Mouse (Mus musculus) pancreas, adult 10 weeks (tissue): ENCODE measurements around the gene Pabpc6. TPM values are rescaled to one million over a fixed set of nuclear protein-coding genes. Genes with fewer than 3 reads are reported as not detected.

Source experiments
- polyA plus RNA-seq: library from polyadenylated mRNA; stranded (reverse); fragments of 350-450 nt; fragmentation: Illumina TruSeq; extraction: RNeasy Lipid Tissue Mini Kit (QIAGEN cat#74804); gene quantifications from one replicate; pipeline ENCODE4 v1.2.3, GENCODE M21; 2015; ENCODE audit warnings: low read depth, low replicate concordance; ENCODE audit not compliant: insufficient read depth

Pabpc6 gene
- polyA plus RNA-seq, result not detected

DNA sequence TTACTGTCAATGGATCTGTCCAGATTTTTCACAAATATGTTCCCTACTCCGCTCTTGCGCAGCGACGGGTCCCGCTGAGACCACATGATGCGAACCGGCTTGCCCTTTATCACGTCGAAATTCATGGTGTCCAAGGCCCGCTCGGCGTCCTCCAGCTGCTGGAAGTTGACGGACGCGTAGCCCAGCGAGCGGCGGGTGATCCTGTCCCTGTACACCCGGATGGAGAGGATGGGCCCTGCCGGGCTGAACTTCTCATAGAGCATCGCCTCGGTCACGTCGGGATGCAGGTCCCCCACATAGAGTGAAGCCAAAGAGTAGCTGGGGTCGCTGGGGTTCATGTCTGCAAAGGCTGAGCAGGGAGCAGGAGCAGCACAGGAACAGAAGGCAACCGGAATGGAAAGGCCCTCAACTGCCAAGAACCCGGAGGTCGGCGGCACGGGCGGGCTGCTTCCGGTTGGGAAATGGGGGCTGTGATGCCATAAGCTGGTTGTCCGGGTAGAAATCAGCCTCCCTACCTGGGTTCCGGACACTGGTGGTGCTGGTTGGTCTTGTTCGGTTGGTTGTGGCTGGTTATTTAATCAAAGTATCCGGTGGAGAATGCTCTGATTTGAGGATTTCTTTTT, at the start of gene Pabpc6:
Gene Pabpc6, minus strand, starts transcription at position 435 of the 623 bp plus-strand sequence.

Other genes starting within 250 kb of the Pabpc6 start
- gene Gm17728, start 247.7 kb downstream of the Pabpc6 start, polyA plus RNA-seq, result not detected